Mouse (Mus musculus): ENCODE measurements around the gene Cxcr4.

DNA sequence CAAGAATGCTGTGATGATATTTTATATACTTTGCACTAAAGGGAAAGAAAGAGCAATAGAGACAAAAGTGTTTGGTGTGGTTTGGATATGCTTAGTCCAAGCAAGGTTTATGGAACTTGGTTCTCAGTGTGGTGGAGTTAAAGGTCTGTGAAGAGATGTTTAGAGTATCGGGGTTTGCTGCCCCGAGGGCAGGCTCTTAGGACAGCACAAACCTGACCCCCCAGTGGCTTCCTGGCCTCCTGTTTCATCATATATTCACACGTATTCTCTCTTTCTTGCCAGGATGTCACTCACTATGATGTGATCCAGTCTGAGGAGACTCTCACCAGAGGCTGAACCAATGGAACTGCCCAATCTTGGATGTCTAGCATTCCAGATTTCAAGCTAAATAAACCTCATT, 43.1 kb downstream of the Cxcr4 start:
- TF ChIP-seq EP300 (IDR thresholded peaks at IDR 0.05; ENCODE audit: low read depth): no peak
- no peak for TF ChIP-seq CTCF (IDR thresholded peaks at IDR 0.05; ENCODE audit: low read depth)
